Mouse (Mus musculus) cerebellum, adult 9-10 months (tissue): ENCODE data around the gene Dolpp1.

Source experiments
- DNase-seq: peaks from one replicate; pipeline ENCODE4 v3.0.0; 2022

The Dolpp1 gene

GRCm38 (mm10) chr2:30441518-30442497 is 49.8 kb downstream of the Dolpp1 start:
- DNase-seq: peak; percentile 64

GRCm38 (mm10) chr2:30442498-30442890 is 50.4 kb downstream of the Dolpp1 start:
- DNase-seq: no peak

GRCm38 (mm10) chr2:30443281-30443680 is 51.2 kb downstream of the Dolpp1 start:
- DNase-seq: no peak

GRCm38 (mm10) chr2:30444006-30444405 is 52.0 kb downstream of the Dolpp1 start:
- no peak for DNase-seq

GRCm38 (mm10) chr2:30444450-30444849 is 52.4 kb downstream of the Dolpp1 start:
- DNase-seq: no peak

- no peak for DNase-seq
Measured at GRCm38 (mm10) chr2:30445312-30445711, 53.3 kb downstream of the Dolpp1 start.

- peak; percentile 62 for DNase-seq
Measured at GRCm38 (mm10) chr2:30446891-30447826, 55.1 kb downstream of the Dolpp1 start.

- no peak for DNase-seq
Measured at GRCm38 (mm10) chr2:30448371-30448770, 56.3 kb downstream of the Dolpp1 start.
